In the genomic region with DNA sequence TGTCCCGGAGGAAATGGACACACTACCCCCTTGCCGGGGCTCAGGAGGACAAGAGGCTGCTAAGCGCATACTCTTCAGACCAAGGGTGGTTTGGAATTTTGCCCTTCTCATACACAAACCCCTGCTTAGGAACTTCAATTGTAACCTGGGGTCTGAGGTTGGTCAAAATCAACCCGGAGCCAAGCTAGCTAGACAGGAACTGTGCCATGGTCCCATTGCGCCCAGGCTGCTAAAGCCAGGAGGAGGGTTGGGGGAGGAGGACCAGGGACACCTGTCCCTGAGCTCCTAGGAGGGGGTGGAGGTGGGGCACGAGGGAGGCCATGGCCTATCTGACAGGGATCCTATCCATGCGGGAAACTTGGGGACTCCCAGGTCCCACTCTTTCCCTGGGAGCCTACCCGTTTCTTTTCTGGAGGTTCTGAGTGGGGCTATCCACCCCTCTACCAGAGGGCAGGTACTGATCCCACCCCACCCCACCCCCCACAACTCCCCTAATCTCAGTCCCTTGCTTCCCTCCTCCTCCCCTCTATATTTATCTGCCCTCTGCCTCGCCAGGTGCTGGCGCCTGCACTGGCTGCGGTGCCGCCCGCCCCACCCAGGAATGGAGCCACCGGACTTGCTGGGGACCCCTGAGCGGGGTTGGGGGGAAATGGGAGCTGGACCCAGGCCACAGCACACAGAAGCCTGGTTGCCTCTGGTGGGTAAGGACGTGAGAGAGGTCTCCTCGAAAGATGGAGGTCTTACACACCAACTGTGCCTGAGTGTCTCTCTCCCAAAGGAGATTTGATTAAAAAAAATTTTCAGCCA, we compare ENCODE assay signal across 7 mouse cellular contexts. TPM values are rescaled to one million over a fixed set of nuclear protein-coding genes. Genes with fewer than 3 reads are reported as not detected.
DNase-seq lines count a peak whose midpoint lies in the region; ATAC-seq and TF ChIP-seq lines count a peak whose summit lies in the region.

No protein-coding gene starts in this region.

- peak overlapping the region; percentile 95 for H3K27ac ChIP-seq in lung, postnatal 0 days (ENCODE audit: low read length)
- H3K27ac ChIP-seq in embryonic fibroblast, embryonic 13.5 days (ENCODE audit: insufficient read depth, low read length) = no peak overlapping the region; the same call in 1 of the 2 replicates
- H3K27ac ChIP-seq in limb, embryonic 10.5 days = no peak overlapping the region
- no peak overlapping the region for H3K27ac ChIP-seq in olfactory bulb, adult 2 months (ENCODE audit: insufficient read depth, low read depth, low read length)

- H3K27me3 ChIP-seq in lung, postnatal 0 days (replicated peaks; ENCODE audit: insufficient read depth, low read length) = no peaks in the 10 kb centered on the region
- H3K27me3 ChIP-seq in limb, embryonic 10.5 days (ENCODE audit: low read depth, poor library complexity, severe bottlenecking) = peaks cover 92% of the 10 kb centered on the region

- peak overlapping the region; percentile 75 for H3K4me2 ChIP-seq in lung, postnatal 0 days (replicated peaks; ENCODE audit: low read depth, low read length)

- H3K4me3 ChIP-seq in lung, postnatal 0 days (ENCODE audit: low read depth, low read length) = peak overlapping the region; percentile 68
- H3K4me3 ChIP-seq in embryonic fibroblast, embryonic 13.5 days (ENCODE audit: insufficient read depth, low read length) = peak overlapping the region; percentile 71
- H3K4me3 ChIP-seq in limb, embryonic 10.5 days = peak overlapping the region; percentile 69
- peak overlapping the region; percentile 68 for H3K4me3 ChIP-seq in olfactory bulb, adult 2 months (ENCODE audit: insufficient read depth, low read depth, low read length)

- ATAC-seq in lung, postnatal 0 days = no peak

- peaks cover 28% of the 10 kb centered on the region for H3K4me1 ChIP-seq in lung, postnatal 0 days (ENCODE audit: insufficient read depth, low read depth, low read length)
- H3K4me1 ChIP-seq in embryonic fibroblast, embryonic 13.5 days (ENCODE audit: control insufficient read depth, insufficient read depth, low read length) = peaks cover 7% of the 10 kb centered on the region
- peaks cover 69% of the 10 kb centered on the region for H3K4me1 ChIP-seq in limb, embryonic 10.5 days
- peaks cover 36% of the 10 kb centered on the region for H3K4me1 ChIP-seq in olfactory bulb, adult 2 months (ENCODE audit: control insufficient read depth, insufficient read depth, low read length)

- DNase-seq in lung, postnatal 0 days (ENCODE audit: low spot score) = peak; percentile 19
- no peak for DNase-seq in lung, adult 18-20 months
- DNase-seq in limb, embryonic 10.5 days (ENCODE audit: low spot score) = no peak
- DNase-seq in layer of hippocampus, postnatal 14 days (ENCODE audit: low spot score in 2 of 2) = no peak
- DNase-seq in frontal cortex, adult 2 months (ENCODE audit: extremely low spot score in 1 of 2, low spot score in 1 of 2) = no peak

- 12% methylated on average over 15 of the region's 17 CpGs for WGBS in lung, postnatal 0 days
- 13% methylated on average over 17 of the region's 17 CpGs for WGBS in limb, embryonic 10.5 days
- 47% methylated on average over 17 of the region's 17 CpGs for WGBS in olfactory bulb, adult 2 months

- H3K36me3 ChIP-seq in lung, postnatal 0 days (ENCODE audit: insufficient read depth, low read length) = peaks cover 8% of the 10 kb centered on the region
- no peaks in the 10 kb centered on the region; the same call in 1 of the 2 replicates for H3K36me3 ChIP-seq in limb, embryonic 10.5 days

- no peak for TF ChIP-seq POLR2A in embryonic fibroblast, embryonic 13.5 days (IDR thresholded peaks at IDR 0.05; ENCODE audit: low read depth, low read length)
- TF ChIP-seq POLR2A in olfactory bulb, adult 2 months (IDR thresholded peaks at IDR 0.05; ENCODE audit: insufficient read depth, low read depth, low read length) = no peak

- no peak for TF ChIP-seq EP300 in lung, postnatal 0 days (IDR thresholded peaks at IDR 0.05)

- TF ChIP-seq CTCF in lung, postnatal 0 days (IDR thresholded peaks at IDR 0.05) = no peak
- no peak for TF ChIP-seq CTCF in embryonic fibroblast, embryonic 13.5 days (IDR thresholded peaks at IDR 0.05; ENCODE audit: borderline replicate concordance, insufficient read depth, low read length)
- TF ChIP-seq CTCF in olfactory bulb, adult 2 months (IDR thresholded peaks at IDR 0.05; ENCODE audit: insufficient read depth, low read depth, low read length) = no peak

- no peaks in the 10 kb centered on the region for H3K9me3 ChIP-seq in lung, postnatal 0 days (ENCODE audit: low read length)
- no peaks in the 10 kb centered on the region for H3K9me3 ChIP-seq in limb, embryonic 10.5 days (replicated peaks)

- peak overlapping the region; percentile 74 for H3K9ac ChIP-seq in lung, postnatal 0 days (replicated peaks; ENCODE audit: low read depth)

RNA-seq across cellular contexts. Expression of gene Cntnap1, which starts 0.8 kb away (rescaled TPM):
- 0.24 and 0.56 TPM in 2 replicates for polyA plus RNA-seq in lung, postnatal 0 days (2015; fragmentation: Nextera tagmentation; extraction: Ambion mirVana)
- 3.0 TPM in 2 replicates for polyA plus RNA-seq in embryonic fibroblast, embryonic 13.5 days (2011; ENCODE audit: insufficient read length, low read depth, missing spikeins)
- polyA plus RNA-seq in limb, embryonic 10.5 days (2016; fragmentation: Nextera tagmentation; extraction: Ambion mirVana) = 0.04 and 0.09 TPM in 2 replicates
- not detected in 2 replicates for polyA plus RNA-seq in olfactory bulb, adult 2 months (2012; ENCODE audit: insufficient read depth, insufficient read length, low replicate concordance, missing spikeins)
- total RNA-seq in layer of hippocampus, postnatal 14 days (2021) = 100 to 1,000 TPM; 137 to 149 TPM
- 65.8 TPM in 2 replicates for polyA plus RNA-seq in frontal cortex, adult 2 months (2012; rRNA removed)

RNA-seq across cellular contexts. Expression of gene Plekhh3, which starts 1.6 kb away (rescaled TPM):
- polyA plus RNA-seq in lung, postnatal 0 days (2015; fragmentation: Nextera tagmentation; extraction: Ambion mirVana) = 12.3 and 14.2 TPM in 2 replicates
- polyA plus RNA-seq in embryonic fibroblast, embryonic 13.5 days (2011; ENCODE audit: insufficient read length, low read depth, missing spikeins) = 7.1 and 11.5 TPM in 2 replicates
- 1.9 and 3.0 TPM in 2 replicates for polyA plus RNA-seq in limb, embryonic 10.5 days (2016; fragmentation: Nextera tagmentation; extraction: Ambion mirVana)
- not detected in 2 replicates for polyA plus RNA-seq in olfactory bulb, adult 2 months (2012; ENCODE audit: insufficient read depth, insufficient read length, low replicate concordance, missing spikeins)
- 10 to 100 TPM; 14.2 to 16.1 TPM for total RNA-seq in layer of hippocampus, postnatal 14 days (2021)
- polyA plus RNA-seq in frontal cortex, adult 2 months (2012; rRNA removed) = 15.8 and 17.9 TPM in 2 replicates

RNA-seq across cellular contexts. Expression of gene Ccr10, which starts 5.7 kb away (rescaled TPM):
- 0.06 and 0.20 TPM in 2 replicates for polyA plus RNA-seq in lung, postnatal 0 days (2015; fragmentation: Nextera tagmentation; extraction: Ambion mirVana)
- polyA plus RNA-seq in embryonic fibroblast, embryonic 13.5 days (2011; ENCODE audit: insufficient read length, low read depth, missing spikeins) = not detected in 2 replicates
- not detected in 2 replicates for polyA plus RNA-seq in limb, embryonic 10.5 days (2016; fragmentation: Nextera tagmentation; extraction: Ambion mirVana)
- polyA plus RNA-seq in olfactory bulb, adult 2 months (2012; ENCODE audit: insufficient read depth, insufficient read length, low replicate concordance, missing spikeins) = not detected in 2 replicates
- total RNA-seq in layer of hippocampus, postnatal 14 days (2021) = under 1 TPM in 1 of 2 experiments, not detected in 1; 0.18 TPM
- 0.36 and 0.42 TPM in 2 replicates for polyA plus RNA-seq in frontal cortex, adult 2 months (2012; rRNA removed)

RNA-seq across cellular contexts. Expression of gene Tubg2, which starts 13.8 kb away (rescaled TPM):
- polyA plus RNA-seq in lung, postnatal 0 days (2015; fragmentation: Nextera tagmentation; extraction: Ambion mirVana) = 1.9 and 2.3 TPM in 2 replicates
- polyA plus RNA-seq in embryonic fibroblast, embryonic 13.5 days (2011; ENCODE audit: insufficient read length, low read depth, missing spikeins) = 5.5 and 6.1 TPM in 2 replicates
- polyA plus RNA-seq in limb, embryonic 10.5 days (2016; fragmentation: Nextera tagmentation; extraction: Ambion mirVana) = 2.5 and 3.0 TPM in 2 replicates
- polyA plus RNA-seq in olfactory bulb, adult 2 months (2012; ENCODE audit: insufficient read depth, insufficient read length, low replicate concordance, missing spikeins) = not detected in 2 replicates
- 10 to 100 TPM; 36.7 to 41.0 TPM for total RNA-seq in layer of hippocampus, postnatal 14 days (2021)
- polyA plus RNA-seq in frontal cortex, adult 2 months (2012; rRNA removed) = 56.4 and 58.0 TPM in 2 replicates

RNA-seq across cellular contexts. Expression of gene Tubg1, which starts 49.8 kb away (rescaled TPM):
- 25.8 TPM in 2 replicates for polyA plus RNA-seq in lung, postnatal 0 days (2015; fragmentation: Nextera tagmentation; extraction: Ambion mirVana)
- polyA plus RNA-seq in embryonic fibroblast, embryonic 13.5 days (2011; ENCODE audit: insufficient read length, low read depth, missing spikeins) = 34.8 and 36.2 TPM in 2 replicates
- polyA plus RNA-seq in limb, embryonic 10.5 days (2016; fragmentation: Nextera tagmentation; extraction: Ambion mirVana) = 145 and 158 TPM in 2 replicates
- not detected in 2 replicates for polyA plus RNA-seq in olfactory bulb, adult 2 months (2012; ENCODE audit: insufficient read depth, insufficient read length, low replicate concordance, missing spikeins)
- 10 to 100 TPM; 48.9 to 52.6 TPM for total RNA-seq in layer of hippocampus, postnatal 14 days (2021)
- 21.5 and 24.7 TPM in 2 replicates for polyA plus RNA-seq in frontal cortex, adult 2 months (2012; rRNA removed)
